Mouse (Mus musculus) heart, adult 2 months (tissue): ENCODE measurements around the gene Fbxw7.
A peak's percentile ranks its signal among the peaks of the same experiment; 100 is the strongest.

Experiments
- CTCF ChIP-seq: fragments of 200-600 bp; IDR thresholded peaks from 2 replicates; pipeline ENCODE4 v1.8.1; 2022; ENCODE audit warnings: antibody characterized with exemption, mild to moderate bottlenecking, moderate library complexity
- EP300 ChIP-seq: fragments of 200-500 bp; IDR thresholded peaks from 2 replicates; pipeline ENCODE4 v1.6.1; 2011; ENCODE audit warnings: low read depth, low read length, control low read depth; ENCODE audit not compliant: insufficient read depth
- POLR2A ChIP-seq: fragments of 200-500 bp; IDR thresholded peaks from 2 replicates; pipeline ENCODE4 v1.6.1; 2011; ENCODE audit warnings: mild to moderate bottlenecking, low read depth, low read length, control low read depth; ENCODE audit not compliant: insufficient read depth

DNA sequence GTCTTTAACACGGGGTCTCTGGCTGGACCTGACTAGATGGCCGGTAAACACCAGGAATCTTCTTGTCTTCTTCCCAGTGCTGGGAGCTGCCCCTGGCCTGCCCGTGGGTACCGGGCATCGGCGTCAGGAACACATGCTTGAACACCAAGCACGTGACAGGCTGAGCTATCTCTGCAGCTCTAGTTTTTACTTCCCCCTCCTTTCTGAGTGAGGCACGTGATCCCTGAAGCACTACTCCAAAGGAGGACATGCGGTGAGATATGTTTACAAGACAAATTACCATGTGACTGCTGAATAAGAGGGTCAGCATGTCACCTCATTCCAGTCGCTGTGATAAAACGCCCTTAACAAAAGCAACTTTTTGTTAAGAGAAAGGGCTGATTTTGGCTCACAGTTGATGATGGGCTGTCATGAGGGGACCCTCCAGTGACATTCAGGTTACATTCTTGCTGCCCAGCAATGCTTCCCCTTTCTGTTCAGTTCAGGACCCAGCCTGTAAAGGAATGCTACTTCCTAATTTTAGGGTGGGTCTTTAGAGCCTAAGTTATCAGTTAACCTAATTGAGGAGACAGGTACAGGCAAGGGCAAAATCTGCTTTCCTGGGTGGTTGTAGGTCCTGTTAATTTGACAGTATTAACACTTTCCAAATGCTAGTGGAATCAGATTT is 68.9 kb downstream of the Fbxw7 start:
- no peak for TF ChIP-seq CTCF
- no peak for TF ChIP-seq POLR2A
- TF ChIP-seq EP300 = 0 out of 2 replicates have a peak, but pooled peaks have one; percentile 24
